ENCODE assay signal across 8 mouse cellular contexts in the genomic region with DNA sequence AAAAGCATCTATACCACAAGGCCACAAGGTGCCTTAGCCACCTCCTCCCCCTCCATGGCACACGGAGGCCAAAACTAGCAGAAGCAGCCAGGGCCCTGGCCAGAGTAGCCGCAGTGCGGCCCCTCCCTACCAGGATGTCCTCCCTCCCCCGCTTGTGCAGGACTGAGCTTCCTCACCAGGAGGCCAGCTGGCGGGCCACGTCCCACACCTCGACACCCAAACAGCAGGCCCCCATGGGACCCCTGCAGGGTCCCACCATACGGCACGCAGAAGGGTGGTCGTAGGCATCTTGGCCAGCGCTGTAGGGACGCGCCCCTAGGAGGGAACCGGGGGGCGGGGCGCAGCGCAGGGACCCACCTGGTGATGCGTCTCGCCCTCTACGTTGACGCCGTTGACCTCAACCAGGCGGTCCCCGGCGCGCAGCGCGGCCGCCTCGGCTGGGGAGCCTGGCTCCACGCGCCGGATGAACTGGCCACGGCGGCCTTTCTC. TPM values are rescaled to one million over a fixed set of nuclear protein-coding genes. Genes with fewer than 3 reads are reported as not detected.
DNase-seq lines count a peak whose midpoint lies in the region; ATAC-seq and TF ChIP-seq lines count a peak whose summit lies in the region.

No protein-coding gene starts in this region.

- H3K27me3 ChIP-seq in intestine, postnatal 0 days (replicated peaks; ENCODE audit: control insufficient read depth, insufficient read depth, low read length) = 0 out of 2 replicates have a peak, but pooled peaks cover 3% of the 10 kb centered on the region
- no peaks in the 10 kb centered on the region for H3K27me3 ChIP-seq in lung, embryonic 14.5 days (ENCODE audit: insufficient read depth, low read length)
- H3K27me3 ChIP-seq in small intestine, adult 2 months (ENCODE audit: control insufficient read depth, insufficient read depth, low read length) = peaks cover 11% of the 10 kb centered on the region

- TF ChIP-seq CTCF in bone marrow macrophage, adult 2 months (IDR thresholded peaks at IDR 0.05; ENCODE audit: low read depth, low read length) = no peak
- no peak for TF ChIP-seq CTCF in intestine, postnatal 0 days (IDR thresholded peaks at IDR 0.05; ENCODE audit: low read depth)
- TF ChIP-seq CTCF in lung, embryonic 14.5 days (IDR thresholded peaks at IDR 0.05; ENCODE audit: low read depth) = no peak
- TF ChIP-seq CTCF in small intestine, adult 2 months (IDR thresholded peaks at IDR 0.05; ENCODE audit: extremely low read depth, insufficient read length, insufficient replicate concordance, low read depth, low read length) = no peak

- ATAC-seq in granulocyte monocyte progenitor cell, adult 5-6 weeks (replicated peaks; ENCODE audit: poor library complexity, severe bottlenecking) = peak; percentile 30; the same call in 1 of the 2 replicates
- 0 out of 2 replicates have a peak, but pooled peaks have one; percentile 17 for ATAC-seq in intestine, postnatal 0 days
- peak; percentile 47 for ATAC-seq in lung, embryonic 14.5 days (ENCODE audit: insufficient read depth)

- H3K9me3 ChIP-seq in intestine, postnatal 0 days (ENCODE audit: control insufficient read depth) = no peaks in the 10 kb centered on the region
- H3K9me3 ChIP-seq in lung, embryonic 14.5 days (ENCODE audit: low read depth, low read length) = no peaks in the 10 kb centered on the region

- TF ChIP-seq POLR2A in bone marrow macrophage, adult 2 months (IDR thresholded peaks at IDR 0.05; ENCODE audit: borderline replicate concordance, low read depth, low read length) = no peak
- TF ChIP-seq POLR2A in small intestine, adult 2 months (IDR thresholded peaks at IDR 0.05; ENCODE audit: low read depth, low read length) = no peak

- DNase-seq in right cerebral cortex, postnatal 14 days = peak; percentile 33
- no peak for DNase-seq in right cerebral cortex, adult 2 months (ENCODE audit: low spot score in 2 of 2)
- DNase-seq in lung, embryonic 14.5 days = peak; percentile 67
- no peak for DNase-seq in spleen, adult 12 weeks (ENCODE audit: low spot score)

- 1% methylated on average over 32 of the region's 35 CpGs for WGBS in intestine, postnatal 0 days
- WGBS in lung, embryonic 14.5 days = under 1% methylated on average over 35 of the region's 35 CpGs
- 3% methylated on average over 34 of the region's 35 CpGs for WGBS in small intestine, adult 2 months

- peak overlapping the region; percentile 56 for H3K4me3 ChIP-seq in bone marrow macrophage, adult 2 months (ENCODE audit: insufficient read depth, low read length)
- peak overlapping the region; percentile 71 for H3K4me3 ChIP-seq in intestine, postnatal 0 days (ENCODE audit: low read depth, low read length)
- H3K4me3 ChIP-seq in lung, embryonic 14.5 days (ENCODE audit: low read depth, low read length) = peak overlapping the region; percentile 74
- peak overlapping the region; percentile 94 for H3K4me3 ChIP-seq in small intestine, adult 2 months (ENCODE audit: low read depth, low read length)

- peak overlapping the region; percentile 97 for H3K4me2 ChIP-seq in intestine, postnatal 0 days (replicated peaks; ENCODE audit: low read depth)
- peak overlapping the region; percentile 99 for H3K4me2 ChIP-seq in lung, embryonic 14.5 days

- no peaks in the 10 kb centered on the region; the same call in 1 of the 2 replicates for H3K36me3 ChIP-seq in intestine, postnatal 0 days (ENCODE audit: control insufficient read depth, insufficient read depth)
- 0 out of 2 replicates have a peak, but pooled peaks cover 2% of the 10 kb centered on the region for H3K36me3 ChIP-seq in lung, embryonic 14.5 days (ENCODE audit: insufficient read depth)
- H3K36me3 ChIP-seq in small intestine, adult 2 months (ENCODE audit: control insufficient read depth, insufficient read depth, low read length) = no peaks in the 10 kb centered on the region

- H3K4me1 ChIP-seq in bone marrow macrophage, adult 2 months (ENCODE audit: control insufficient read depth, insufficient read depth, low read length) = peaks cover 8% of the 10 kb centered on the region
- H3K4me1 ChIP-seq in intestine, postnatal 0 days (replicated peaks; ENCODE audit: control insufficient read depth, insufficient read depth, low read length) = 0 out of 2 replicates have a peak, but pooled peaks cover 4% of the 10 kb centered on the region
- peaks cover 13% of the 10 kb centered on the region for H3K4me1 ChIP-seq in lung, embryonic 14.5 days (ENCODE audit: insufficient read depth)
- H3K4me1 ChIP-seq in small intestine, adult 2 months (ENCODE audit: control insufficient read depth, insufficient read depth, insufficient read length, low read length) = peaks cover 8% of the 10 kb centered on the region; the same call in 1 of the 2 replicates

- no peak overlapping the region for H3K27ac ChIP-seq in bone marrow macrophage, adult 2 months (ENCODE audit: insufficient read depth, low read depth, low read length)
- peak overlapping the region; percentile 54 for H3K27ac ChIP-seq in intestine, postnatal 0 days (ENCODE audit: low read depth, low read length)
- H3K27ac ChIP-seq in lung, embryonic 14.5 days (ENCODE audit: low read depth) = peak overlapping the region; percentile 50; the same call in 1 of the 2 replicates
- peak overlapping the region; percentile 61; the same call in 1 of the 2 replicates for H3K27ac ChIP-seq in small intestine, adult 2 months (ENCODE audit: insufficient read depth, low read depth, low read length)

- H3K9ac ChIP-seq in intestine, postnatal 0 days (ENCODE audit: low read depth, low read length) = peak overlapping the region; percentile 72
- peak overlapping the region; percentile 84 for H3K9ac ChIP-seq in lung, embryonic 14.5 days

RNA-seq across cellular contexts. Expression of a gene that starts 0.5 kb away (rescaled TPM):
- polyA plus RNA-seq in bone marrow macrophage, adult 2 months (2012; ENCODE audit: insufficient read depth, insufficient read length, missing spikeins) = 0.98 TPM in 1 of 2 replicates, not detected in the other
- total RNA-seq in granulocyte monocyte progenitor cell, adult 5-6 weeks (2014; fragmentation: Nextera tagmentation) = 0.45 and 1.0 TPM in 2 replicates
- total RNA-seq in granulocyte monocyte progenitor cell, adult 5-6 weeks (2017) = 1.8 and 3.0 TPM in 2 replicates
- polyA plus RNA-seq in intestine, postnatal 0 days (2015; fragmentation: Nextera tagmentation; extraction: Ambion mirVana) = 26.5 and 30.1 TPM in 2 replicates
- polyA plus RNA-seq in lung, embryonic 14.5 days (2014; fragmentation: Nextera tagmentation; extraction: Ambion mirVana) = 67.8 and 68.3 TPM in 2 replicates
- 35.6 and 44.9 TPM in 2 replicates for polyA plus RNA-seq in small intestine, adult 2 months (2012; rRNA removed)

RNA-seq across cellular contexts. Expression of a gene that starts 8.6 kb away (rescaled TPM):
- polyA plus RNA-seq in bone marrow macrophage, adult 2 months (2012; ENCODE audit: insufficient read depth, insufficient read length, missing spikeins) = not detected in 2 replicates
- total RNA-seq in granulocyte monocyte progenitor cell, adult 5-6 weeks (2014; fragmentation: Nextera tagmentation) = not detected in 2 replicates
- total RNA-seq in granulocyte monocyte progenitor cell, adult 5-6 weeks (2017) = 0.82 TPM in 1 of 2 replicates, not detected in the other
- polyA plus RNA-seq in intestine, postnatal 0 days (2015; fragmentation: Nextera tagmentation; extraction: Ambion mirVana) = 0.20 TPM in 1 of 2 replicates, not detected in the other
- 0.78 and 1.0 TPM in 2 replicates for polyA plus RNA-seq in lung, embryonic 14.5 days (2014; fragmentation: Nextera tagmentation; extraction: Ambion mirVana)
- 2.0 and 6.5 TPM in 2 replicates for polyA plus RNA-seq in small intestine, adult 2 months (2012; rRNA removed)

RNA-seq across cellular contexts. Expression of a gene that starts 17.1 kb away (rescaled TPM):
- 4.1 and 6.2 TPM in 2 replicates for polyA plus RNA-seq in bone marrow macrophage, adult 2 months (2012; ENCODE audit: insufficient read depth, insufficient read length, missing spikeins)
- total RNA-seq in granulocyte monocyte progenitor cell, adult 5-6 weeks (2014; fragmentation: Nextera tagmentation) = 7.1 and 15.7 TPM in 2 replicates
- 11.8 and 13.7 TPM in 2 replicates for total RNA-seq in granulocyte monocyte progenitor cell, adult 5-6 weeks (2017)
- 5.0 and 5.5 TPM in 2 replicates for polyA plus RNA-seq in intestine, postnatal 0 days (2015; fragmentation: Nextera tagmentation; extraction: Ambion mirVana)
- polyA plus RNA-seq in lung, embryonic 14.5 days (2014; fragmentation: Nextera tagmentation; extraction: Ambion mirVana) = 15.9 and 18.6 TPM in 2 replicates
- 6.0 and 7.2 TPM in 2 replicates for polyA plus RNA-seq in small intestine, adult 2 months (2012; rRNA removed)

RNA-seq across cellular contexts. Expression of a gene that starts 17.2 kb away (rescaled TPM):
- polyA plus RNA-seq in bone marrow macrophage, adult 2 months (2012; ENCODE audit: insufficient read depth, insufficient read length, missing spikeins) = 62.1 and 67.7 TPM in 2 replicates
- 61.9 and 83.7 TPM in 2 replicates for total RNA-seq in granulocyte monocyte progenitor cell, adult 5-6 weeks (2014; fragmentation: Nextera tagmentation)
- total RNA-seq in granulocyte monocyte progenitor cell, adult 5-6 weeks (2017) = 25.1 and 41.3 TPM in 2 replicates
- 24.7 and 25.8 TPM in 2 replicates for polyA plus RNA-seq in intestine, postnatal 0 days (2015; fragmentation: Nextera tagmentation; extraction: Ambion mirVana)
- 62.2 and 66.5 TPM in 2 replicates for polyA plus RNA-seq in lung, embryonic 14.5 days (2014; fragmentation: Nextera tagmentation; extraction: Ambion mirVana)
- 52.8 and 83.5 TPM in 2 replicates for polyA plus RNA-seq in small intestine, adult 2 months (2012; rRNA removed)

RNA-seq across cellular contexts. Expression of a gene that starts 19.9 kb away (rescaled TPM):
- 28.0 and 29.6 TPM in 2 replicates for polyA plus RNA-seq in bone marrow macrophage, adult 2 months (2012; ENCODE audit: insufficient read depth, insufficient read length, missing spikeins)
- total RNA-seq in granulocyte monocyte progenitor cell, adult 5-6 weeks (2014; fragmentation: Nextera tagmentation) = 18.2 and 40.4 TPM in 2 replicates
- 16.1 and 17.8 TPM in 2 replicates for total RNA-seq in granulocyte monocyte progenitor cell, adult 5-6 weeks (2017)
- 13.4 and 13.5 TPM in 2 replicates for polyA plus RNA-seq in intestine, postnatal 0 days (2015; fragmentation: Nextera tagmentation; extraction: Ambion mirVana)
- polyA plus RNA-seq in lung, embryonic 14.5 days (2014; fragmentation: Nextera tagmentation; extraction: Ambion mirVana) = 32.9 and 34.0 TPM in 2 replicates
- 41.1 and 85.8 TPM in 2 replicates for polyA plus RNA-seq in small intestine, adult 2 months (2012; rRNA removed)

Comparison
In these comparisons a context has a peak if more than half of its experiments do, and no peak if none do; other contexts are left out.
1. DNase-seq: peak in right cerebral cortex, postnatal 14 days (single experiment) and lung, embryonic 14.5 days (single experiment); none in right cerebral cortex, adult 2 months (0 of 2) and spleen, adult 12 weeks (single experiment).
2. RNA of a gene that starts 0.5 kb away (polyA plus RNA-seq): 67.8 to 68.3 TPM in lung, embryonic 14.5 days, 35.6 to 44.9 TPM in small intestine, adult 2 months and 26.5 to 30.1 TPM in intestine, postnatal 0 days; 0.98 TPM in bone marrow macrophage, adult 2 months; every median in the first group is over 10 times any median in the second.
3. Peak in every context shown above with its lines, with median percentiles within 50 percentile points of each other: H3K4me3 ChIP-seq and ATAC-seq.